Mouse (Mus musculus) megakaryocyte-erythroid progenitor cell, adult 5-6 weeks (primary cell): Measurements from ENCODE around the gene St6galnac5. TPM values are rescaled to one million over a fixed set of nuclear protein-coding genes. Genes with fewer than 3 reads are reported as not detected.

Experiments
- ATAC-seq: replicated peaks from 2 replicates; pipeline ENCODE4 v1.8.0; 2016; ENCODE audit warnings: mild to moderate bottlenecking, inconsistent platforms; ENCODE audit not compliant: severe bottlenecking, poor library complexity, low FRiP score, low TSS enrichment
- total RNA-seq, 2 experiments: library from RNA; stranded (forward) in 1 of 2; stranded (reverse) in 1 of 2; fragments of 200-1000, 215-1000 nt in 1 of 2; fragments of >200 nt in 1 of 2; fragmentation: Nextera tagmentation in 1 of 2; gene quantifications; 2 replicates each; pipeline ENCODE4 v1.2.3; 2014 to 2017

The St6galnac5 gene
- total RNA-seq, 2 experiments from 2014 or later: not detected

DNA sequence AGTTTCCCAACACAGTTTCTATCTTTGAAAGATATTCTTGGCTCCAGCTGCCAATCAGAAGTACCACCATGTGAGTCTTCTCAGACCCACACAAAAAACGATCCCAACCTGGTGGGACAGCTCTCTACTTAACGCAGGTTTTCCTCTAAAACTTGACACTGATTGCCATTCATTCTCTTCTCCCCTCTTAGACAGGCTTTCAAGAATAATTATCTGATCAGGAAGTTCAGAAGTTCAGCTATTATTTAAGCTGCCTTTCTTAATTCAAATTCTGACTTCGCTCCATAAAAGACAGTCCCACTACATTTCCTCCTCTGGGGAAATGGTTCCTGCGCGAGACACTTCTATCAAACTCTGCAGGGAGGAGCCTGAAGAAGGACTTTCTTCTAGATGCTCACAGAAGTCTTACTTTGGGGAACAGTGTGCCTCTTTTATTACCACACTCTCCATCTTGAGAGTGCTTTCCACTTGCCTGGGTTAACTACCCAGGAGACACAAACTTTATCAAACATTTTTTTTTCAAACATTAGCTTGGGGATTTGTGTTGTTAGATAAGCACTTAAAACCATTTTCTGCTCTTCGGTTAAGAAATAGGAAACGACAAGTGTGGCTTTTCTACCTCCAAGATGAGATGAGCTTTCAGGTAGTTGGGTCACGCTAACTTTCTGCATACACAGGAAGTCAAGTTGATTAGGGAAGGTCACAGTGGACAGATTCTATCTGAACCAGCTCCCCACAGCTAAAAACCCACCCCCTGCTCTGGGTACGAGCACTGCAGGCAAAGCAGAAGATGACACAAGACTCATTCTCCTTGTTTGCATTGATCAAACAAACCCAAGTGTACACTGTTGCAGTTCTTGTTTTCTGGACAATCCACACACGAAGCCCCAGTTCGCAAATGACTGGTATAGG, 30.2 kb downstream of the St6galnac5 start:
- ATAC-seq: no peak

- no peak for ATAC-seq
Measured at GRCm38 (mm10) chr3:152950914-152951313, 31.1 kb downstream of the St6galnac5 start.

DNA sequence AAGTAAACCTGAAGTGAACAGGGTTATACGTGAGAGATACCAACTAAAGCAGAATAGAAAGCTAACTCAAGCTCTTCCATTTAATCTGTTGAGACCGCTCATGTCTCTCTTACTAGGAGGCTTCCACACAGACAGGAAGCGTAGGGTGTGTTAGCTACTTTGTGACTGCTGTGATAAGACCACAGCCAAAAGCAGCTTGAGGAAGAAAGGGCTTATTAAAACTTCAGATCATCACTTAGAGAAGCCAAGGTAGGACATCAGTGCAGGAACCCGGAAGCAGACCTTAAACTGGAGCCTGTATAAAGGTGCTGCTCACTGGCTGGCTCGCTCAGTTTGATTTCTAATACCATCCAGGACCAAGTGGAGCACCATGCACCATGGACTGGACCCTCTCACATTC, 31.7 kb downstream of the St6galnac5 start:
- peak; percentile 85 for ATAC-seq

- no peak for ATAC-seq
Measured at GRCm38 (mm10) chr3:152949233-152949777, 32.7 kb downstream of the St6galnac5 start.

GRCm38 (mm10) chr3:152948556-152948955, 33.5 kb downstream of the St6galnac5 start:
- no peak for ATAC-seq

- ATAC-seq: no peak
Measured at GRCm38 (mm10) chr3:152947031-152947640, 34.9 kb downstream of the St6galnac5 start.

DNA sequence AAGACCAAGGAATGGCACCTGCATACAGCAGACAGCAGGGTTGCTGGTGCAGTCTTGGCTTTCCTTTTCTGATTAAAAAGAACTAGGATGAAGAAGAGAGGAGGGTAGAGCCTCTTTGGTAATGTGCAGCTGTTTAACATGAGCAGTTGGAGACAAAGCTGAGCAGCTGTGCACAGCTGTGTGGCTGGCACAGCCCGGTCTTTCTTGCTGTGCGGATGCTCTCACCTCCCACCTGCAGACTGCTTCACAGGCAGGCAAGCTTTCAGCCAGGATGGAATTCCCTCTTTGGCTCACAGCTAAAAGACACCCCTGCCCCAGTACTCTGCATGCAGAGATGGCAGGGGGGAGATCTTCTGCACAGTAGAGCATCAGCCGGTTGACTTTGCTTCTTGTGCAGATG, 37.3 kb downstream of the St6galnac5 start:
- no peak for ATAC-seq

- peak; percentile 93 for ATAC-seq
Measured at GRCm38 (mm10) chr3:152942985-152943384, 39.1 kb downstream of the St6galnac5 start.

- ATAC-seq: no peak
Measured at GRCm38 (mm10) chr3:152941671-152942070, 40.4 kb downstream of the St6galnac5 start.

DNA sequence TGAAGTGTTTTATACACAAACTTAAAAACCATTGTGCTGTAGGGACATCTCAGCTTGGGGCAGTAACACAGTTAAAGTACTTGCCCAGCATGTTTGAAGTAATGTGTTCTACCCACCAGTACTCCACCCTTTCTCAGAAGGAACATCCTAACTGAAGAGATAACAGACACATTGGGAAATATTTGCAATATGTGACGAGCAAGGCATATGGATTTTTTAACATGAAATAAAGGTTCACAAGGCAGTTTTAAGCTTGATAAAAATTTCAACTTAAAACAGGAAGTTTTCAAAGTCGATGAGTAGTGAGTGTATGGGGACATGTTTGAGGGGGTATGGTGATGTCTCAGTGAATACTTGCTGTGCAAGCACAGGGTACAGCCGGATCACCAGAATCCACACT, 45.7 kb downstream of the St6galnac5 start:
- no peak for ATAC-seq

DNA sequence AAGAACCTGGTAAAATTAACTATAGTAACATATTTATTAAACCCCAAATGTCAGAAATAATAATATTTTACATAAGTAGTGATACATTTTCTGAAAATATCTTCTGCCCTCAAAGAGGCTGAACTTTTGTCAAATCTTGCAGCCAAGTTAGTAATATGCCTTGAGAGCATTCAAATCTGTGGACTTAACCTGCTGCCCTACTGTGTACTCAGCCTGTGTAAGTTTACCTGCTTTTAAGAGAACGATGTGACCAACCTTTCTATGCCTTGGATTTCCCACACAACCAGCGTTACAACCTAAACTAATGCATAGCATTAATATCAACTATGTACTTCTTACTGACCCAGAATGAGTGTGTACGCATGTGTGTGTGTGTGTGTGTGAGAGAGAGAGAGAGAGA, 48.3 kb downstream of the St6galnac5 start:
- ATAC-seq: no peak

DNA sequence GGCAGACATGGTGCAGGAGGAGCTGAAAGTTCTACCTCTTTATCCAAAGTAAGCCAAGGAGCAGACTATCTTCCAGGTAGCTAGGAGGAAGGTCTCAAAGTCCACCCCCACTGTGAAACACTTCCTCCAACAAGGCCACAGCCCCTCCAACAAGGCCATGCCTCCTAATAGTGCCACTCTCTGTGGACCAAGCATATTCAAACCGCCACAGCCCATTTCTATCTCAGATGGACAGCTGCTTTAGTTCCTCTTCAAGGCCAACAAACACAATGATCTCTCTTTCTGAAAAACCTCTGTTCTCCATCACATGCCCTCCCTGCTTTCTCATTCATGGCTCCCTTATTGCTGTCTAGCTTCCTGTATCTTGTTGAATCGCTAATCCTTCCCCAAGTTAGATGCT, 49.5 kb downstream of the St6galnac5 start:
- no peak for ATAC-seq

- no peak for ATAC-seq
Measured at GRCm38 (mm10) chr3:152932096-152932495, 50.0 kb downstream of the St6galnac5 start.

DNA sequence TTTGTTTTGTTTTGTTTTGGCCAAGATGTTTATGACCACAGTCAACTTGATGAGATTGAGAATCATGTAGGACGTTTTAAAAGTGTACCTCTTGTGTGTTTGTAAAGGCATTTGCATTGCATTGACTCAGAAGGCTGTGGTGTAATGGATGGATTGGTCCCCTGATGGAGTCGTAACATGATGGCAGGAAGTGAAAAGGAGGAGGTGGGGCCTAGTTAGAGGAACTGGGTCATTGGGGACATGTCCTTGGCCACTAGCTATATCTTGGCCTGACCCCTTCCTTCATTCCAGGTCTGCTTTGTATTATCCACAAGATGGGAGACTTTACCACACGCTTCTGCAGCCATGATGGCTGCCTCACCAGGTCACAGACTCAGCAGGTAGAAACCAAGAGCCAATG, 50.7 kb downstream of the St6galnac5 start:
- no peak for ATAC-seq

- ATAC-seq: no peak
Measured at GRCm38 (mm10) chr3:152929788-152930281, 52.2 kb downstream of the St6galnac5 start.

DNA sequence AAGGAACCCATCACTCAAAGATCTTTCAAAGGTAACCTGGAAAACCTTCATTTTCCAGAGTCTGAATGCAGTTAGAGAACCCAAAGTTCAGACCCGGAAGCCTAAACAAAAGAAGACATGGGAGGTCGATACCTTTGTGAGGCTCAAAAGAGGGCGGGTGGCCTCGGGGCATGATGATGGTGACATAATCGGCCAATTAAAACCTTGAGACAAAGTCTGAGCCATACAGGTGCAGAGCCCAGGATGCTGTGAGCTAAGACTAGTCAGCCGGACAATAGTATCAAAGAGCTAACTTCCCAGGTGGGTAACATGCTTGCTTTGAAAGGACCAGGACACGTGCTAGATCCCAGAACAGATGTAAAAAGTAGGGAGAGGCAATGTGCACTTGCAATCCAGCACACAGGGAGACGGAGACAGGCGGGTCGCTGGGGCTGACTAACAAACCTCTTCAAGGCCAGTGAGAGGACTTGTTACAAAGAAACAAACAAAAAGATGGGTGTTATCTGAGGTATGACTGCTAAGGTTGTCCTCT, 52.7 kb downstream of the St6galnac5 start:
- ATAC-seq: no peak

DNA sequence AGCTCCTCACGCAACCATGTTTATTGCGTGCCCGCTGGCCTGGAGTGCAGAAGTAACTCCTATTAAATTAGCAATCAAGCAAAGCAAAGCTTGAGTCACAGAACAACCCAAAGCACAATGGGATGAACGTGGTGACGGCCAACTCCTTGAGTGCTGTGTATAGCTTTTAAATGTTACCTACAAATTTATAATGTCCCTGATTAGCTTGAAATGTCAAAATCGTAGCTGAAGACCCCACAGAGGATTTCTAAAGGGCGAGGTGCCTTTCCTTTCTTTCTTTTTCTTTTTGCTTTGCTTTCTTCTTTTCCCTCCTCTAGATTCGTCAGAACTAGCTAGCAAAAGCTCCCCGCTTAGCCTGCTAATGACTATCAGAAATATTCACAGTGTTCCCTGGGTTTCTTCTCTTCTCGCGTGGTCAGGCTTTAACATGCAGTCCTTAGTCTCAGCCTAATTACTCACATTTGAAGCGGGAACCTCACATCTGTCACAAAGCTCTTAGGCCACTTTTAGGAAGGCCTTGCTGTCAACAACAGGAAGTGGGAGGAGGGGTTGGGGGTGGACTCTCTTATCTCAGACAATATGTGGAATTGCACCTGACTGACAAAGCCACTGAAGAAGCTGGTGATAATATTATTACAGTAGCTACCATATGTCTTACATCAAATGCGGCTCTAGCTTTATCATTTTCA, 53.6 kb downstream of the St6galnac5 start:
- ATAC-seq: peak; percentile 54

- no peak for ATAC-seq
Measured at GRCm38 (mm10) chr3:152926166-152926565, 55.9 kb downstream of the St6galnac5 start.

- ATAC-seq: peak; percentile 87
Measured at GRCm38 (mm10) chr3:152925364-152925763, 56.7 kb downstream of the St6galnac5 start.

DNA sequence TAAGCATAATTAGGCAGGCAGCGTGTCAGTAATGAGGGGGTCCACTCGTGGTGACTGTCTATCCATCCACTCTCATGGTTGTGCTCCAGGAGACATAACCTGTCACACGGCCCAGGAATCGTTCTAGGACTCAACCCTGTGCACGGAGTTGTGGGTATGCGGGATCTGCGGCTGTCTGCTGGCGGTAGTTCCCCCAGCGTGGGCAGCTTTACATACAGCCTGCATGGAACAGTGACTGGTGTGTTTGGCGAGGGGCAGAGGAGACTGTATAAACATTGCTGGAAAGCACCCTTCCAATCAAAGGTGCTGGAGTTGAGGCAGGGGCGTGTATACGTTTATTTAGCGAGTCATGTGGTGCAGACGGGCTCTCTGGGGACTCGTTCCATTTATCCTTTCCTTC, 58.5 kb downstream of the St6galnac5 start:
- no peak for ATAC-seq
